8 mouse cellular contexts compared by ENCODE assay signal in genomic region chr1:132006721-132007120, GRCm38 (mm10). TPM values are rescaled to one million over a fixed set of nuclear protein-coding genes. Genes with fewer than 3 reads are reported as not detected.
DNase-seq lines count a peak whose midpoint lies in the region; ATAC-seq and TF ChIP-seq lines count a peak whose summit lies in the region.

No protein-coding gene starts in this region.

- H3K9ac ChIP-seq in forebrain, embryonic 16.5 days (replicated peaks; ENCODE audit: low read depth, low read length), result no peak overlapping the region
- H3K9ac ChIP-seq in liver, embryonic 12.5 days, result peak overlapping the region; percentile 95; the same call in 1 of the 2 replicates
- peak overlapping the region; percentile 95 for H3K9ac ChIP-seq in stomach, embryonic 16.5 days (ENCODE audit: low read length)

- H3K36me3 ChIP-seq in spleen, adult 2 months (ENCODE audit: control insufficient read depth, insufficient read depth, low read length), result no peaks in the 10 kb centered on the region
- H3K36me3 ChIP-seq in forebrain, embryonic 16.5 days (ENCODE audit: control insufficient read depth, insufficient read depth), result no peaks in the 10 kb centered on the region
- H3K36me3 ChIP-seq in liver, embryonic 12.5 days, result no peaks in the 10 kb centered on the region
- no peaks in the 10 kb centered on the region for H3K36me3 ChIP-seq in stomach, embryonic 16.5 days (ENCODE audit: control insufficient read depth, insufficient read depth, low read length)

- H3K4me3 ChIP-seq in spleen, adult 2 months (ENCODE audit: extremely low read depth, insufficient read depth, insufficient read length), result no peak overlapping the region
- peak overlapping the region; percentile 75 for H3K4me3 ChIP-seq in forebrain, embryonic 16.5 days (replicated peaks; ENCODE audit: low read length)
- peak overlapping the region; percentile 89 for H3K4me3 ChIP-seq in liver, embryonic 12.5 days
- H3K4me3 ChIP-seq in stomach, embryonic 16.5 days (replicated peaks; ENCODE audit: low read length), result peak overlapping the region; percentile 72

- peak overlapping the region; percentile 85 for H3K4me2 ChIP-seq in forebrain, embryonic 16.5 days (ENCODE audit: low read length)
- peak overlapping the region; percentile 88 for H3K4me2 ChIP-seq in liver, embryonic 12.5 days
- peak overlapping the region; percentile 62 for H3K4me2 ChIP-seq in stomach, embryonic 16.5 days (ENCODE audit: low read depth, low read length)

- TF ChIP-seq POLR2A in spleen, adult 2 months (IDR thresholded peaks at IDR 0.05; ENCODE audit: low read depth, low read length), result no peak

- peak overlapping the region; percentile 100; the same call in 1 of the 2 replicates for H3K27ac ChIP-seq in spleen, adult 2 months (ENCODE audit: insufficient read depth, low read length)
- peak overlapping the region; percentile 98; the same call in 1 of the 2 replicates for H3K27ac ChIP-seq in forebrain, embryonic 16.5 days (ENCODE audit: low read length)
- H3K27ac ChIP-seq in liver, embryonic 12.5 days, result peak overlapping the region; percentile 98
- peak overlapping the region; percentile 99 for H3K27ac ChIP-seq in stomach, embryonic 16.5 days (ENCODE audit: low read length)

- no peak for ATAC-seq in forebrain, embryonic 16.5 days
- ATAC-seq in liver, embryonic 12.5 days, result no peak
- no peak for ATAC-seq in stomach, embryonic 16.5 days (ENCODE audit: insufficient read depth, low FRiP score)

- peaks cover 7% of the 10 kb centered on the region for H3K4me1 ChIP-seq in spleen, adult 2 months (ENCODE audit: control insufficient read depth, insufficient read depth, insufficient read length)
- peaks cover 21% of the 10 kb centered on the region for H3K4me1 ChIP-seq in forebrain, embryonic 16.5 days (replicated peaks; ENCODE audit: control insufficient read depth, insufficient read depth, low read length)
- H3K4me1 ChIP-seq in liver, embryonic 12.5 days, result peaks cover 47% of the 10 kb centered on the region
- H3K4me1 ChIP-seq in stomach, embryonic 16.5 days (ENCODE audit: control insufficient read depth, insufficient read depth, low read length), result peaks cover 26% of the 10 kb centered on the region

- no peaks in the 10 kb centered on the region for H3K9me3 ChIP-seq in forebrain, embryonic 16.5 days (ENCODE audit: control insufficient read depth, low read length)
- H3K9me3 ChIP-seq in liver, embryonic 12.5 days (replicated peaks), result no peaks in the 10 kb centered on the region
- H3K9me3 ChIP-seq in stomach, embryonic 16.5 days (replicated peaks; ENCODE audit: control insufficient read depth, low read length), result no peaks in the 10 kb centered on the region

- no peak for DNase-seq in spleen, adult 2 months (ENCODE audit: low read depth in 1 of 2, low spot score in 2 of 2)
- no peak for DNase-seq in spleen, adult 12 weeks (ENCODE audit: low spot score)
- DNase-seq in testis, postnatal 14 days (ENCODE audit: low spot score), result no peak
- DNase-seq in retina, postnatal 1 day, result no peak
- DNase-seq in cerebellum, adult 9-11 months, result no peak

- TF ChIP-seq CTCF in spleen, adult 2 months (IDR thresholded peaks at IDR 0.05; ENCODE audit: extremely low read depth, insufficient read depth, insufficient read length, insufficient replicate concordance), result no peak

- no peaks in the 10 kb centered on the region for H3K27me3 ChIP-seq in spleen, adult 2 months (ENCODE audit: control insufficient read depth, insufficient read depth, low read length)
- H3K27me3 ChIP-seq in forebrain, embryonic 16.5 days (replicated peaks; ENCODE audit: control insufficient read depth, insufficient read depth, low read length), result no peaks in the 10 kb centered on the region
- H3K27me3 ChIP-seq in liver, embryonic 12.5 days (replicated peaks), result no peaks in the 10 kb centered on the region
- H3K27me3 ChIP-seq in stomach, embryonic 16.5 days (ENCODE audit: control insufficient read depth, insufficient read depth, low read length), result no peaks in the 10 kb centered on the region

- 27% methylated on average over 5 of the region's 5 CpGs for WGBS in spleen, adult 2 months
- WGBS in forebrain, embryonic 16.5 days, result 35% methylated on average over 5 of the region's 5 CpGs
- 30% methylated on average over 5 of the region's 5 CpGs for WGBS in liver, embryonic 12.5 days (ENCODE audit: insufficient replicate concordance)
- 24% methylated on average over 5 of the region's 5 CpGs for WGBS in stomach, embryonic 16.5 days

RNA-seq across cellular contexts. Expression of gene Elk4, which starts 0.7 kb away (rescaled TPM):
- polyA plus RNA-seq in spleen, adult 2 months (2012; rRNA removed), result 33.1 and 33.5 TPM in 2 replicates
- 12.5 and 13.5 TPM in 2 replicates for polyA plus RNA-seq in forebrain, embryonic 16.5 days (2015; fragmentation: Nextera tagmentation; extraction: Ambion mirVana)
- 14.4 and 16.4 TPM in 2 replicates for polyA plus RNA-seq in liver, embryonic 12.5 days (2016; fragmentation: Nextera tagmentation; extraction: Ambion mirVana)
- polyA plus RNA-seq in stomach, embryonic 16.5 days (2015; fragmentation: Nextera tagmentation; extraction: Ambion mirVana), result 18.6 and 21.3 TPM in 2 replicates

RNA-seq across cellular contexts. Expression of gene Slc45a3, which starts 44.0 kb away (rescaled TPM):
- polyA plus RNA-seq in spleen, adult 2 months (2012; rRNA removed), result 23.9 and 28.0 TPM in 2 replicates
- 2.0 and 2.1 TPM in 2 replicates for polyA plus RNA-seq in forebrain, embryonic 16.5 days (2015; fragmentation: Nextera tagmentation; extraction: Ambion mirVana)
- 3.1 and 3.8 TPM in 2 replicates for polyA plus RNA-seq in liver, embryonic 12.5 days (2016; fragmentation: Nextera tagmentation; extraction: Ambion mirVana)
- polyA plus RNA-seq in stomach, embryonic 16.5 days (2015; fragmentation: Nextera tagmentation; extraction: Ambion mirVana), result 10.5 and 12.1 TPM in 2 replicates
